Mouse (Mus musculus) erythroblast, embryonic 14.5 days (primary cell): ENCODE data around the gene 2310057M21Rik. TPM values are rescaled to one million over a fixed set of nuclear protein-coding genes. Genes with fewer than 3 reads are reported as not detected.

Experiments
- H3K27me3 ChIP-seq: 2 replicates; pipeline ENCODE4 v1.6.1; 2012; ENCODE audit warnings: inconsistent platforms; ENCODE audit not compliant: control insufficient read depth
- H3K36me3 ChIP-seq: 2 replicates; pipeline ENCODE4 v1.6.1; 2012; ENCODE audit warnings: mild to moderate bottlenecking, inconsistent platforms; ENCODE audit not compliant: control insufficient read depth
- H3K4me1 ChIP-seq: 2 replicates; pipeline ENCODE4 v1.6.1; 2012; ENCODE audit warnings: inconsistent platforms; ENCODE audit not compliant: control insufficient read depth
- H3K4me3 ChIP-seq: replicated peaks from 2 replicates; pipeline ENCODE3; 2012; ENCODE audit warnings: moderate library complexity, mild to moderate bottlenecking, inconsistent platforms
- H3K9me3 ChIP-seq: 2 replicates; pipeline ENCODE4 v1.6.1; 2012; ENCODE audit warnings: low read length, inconsistent platforms, mixed read lengths; ENCODE audit not compliant: control insufficient read depth
- GATA1 ChIP-seq: IDR thresholded peaks from 2 replicates; pipeline ENCODE4 v1.6.1; 2012; ENCODE audit warnings: low read length, inconsistent platforms, mixed read lengths
- TAL1 ChIP-seq: IDR thresholded peaks from 3 replicates; pipeline ENCODE4 v1.6.1; 2012; ENCODE audit warnings: low read length, inconsistent platforms, mixed read lengths
- polyA plus RNA-seq: library from polyadenylated mRNA; stranded (reverse); fragments of >175 nt; gene quantifications from 2 replicates; pipeline ENCODE4 v1.2.3, GENCODE M21; 2012

The 2310057M21Rik gene
- polyA plus RNA-seq, 1 experiment, result 1.8 TPM

- TF ChIP-seq TAL1, result no peak
- TF ChIP-seq GATA1, result no peak
- Histone ChIP-seq H3K9me3 (no peaks in the 10 kb centered on the region), H3K4me1 (peaks cover 29% of the 10 kb centered on the region)
Observed at GRCm38 (mm10) chr7:131371470-131371860, 8.9 kb upstream of the 2310057M21Rik start.

DNA sequence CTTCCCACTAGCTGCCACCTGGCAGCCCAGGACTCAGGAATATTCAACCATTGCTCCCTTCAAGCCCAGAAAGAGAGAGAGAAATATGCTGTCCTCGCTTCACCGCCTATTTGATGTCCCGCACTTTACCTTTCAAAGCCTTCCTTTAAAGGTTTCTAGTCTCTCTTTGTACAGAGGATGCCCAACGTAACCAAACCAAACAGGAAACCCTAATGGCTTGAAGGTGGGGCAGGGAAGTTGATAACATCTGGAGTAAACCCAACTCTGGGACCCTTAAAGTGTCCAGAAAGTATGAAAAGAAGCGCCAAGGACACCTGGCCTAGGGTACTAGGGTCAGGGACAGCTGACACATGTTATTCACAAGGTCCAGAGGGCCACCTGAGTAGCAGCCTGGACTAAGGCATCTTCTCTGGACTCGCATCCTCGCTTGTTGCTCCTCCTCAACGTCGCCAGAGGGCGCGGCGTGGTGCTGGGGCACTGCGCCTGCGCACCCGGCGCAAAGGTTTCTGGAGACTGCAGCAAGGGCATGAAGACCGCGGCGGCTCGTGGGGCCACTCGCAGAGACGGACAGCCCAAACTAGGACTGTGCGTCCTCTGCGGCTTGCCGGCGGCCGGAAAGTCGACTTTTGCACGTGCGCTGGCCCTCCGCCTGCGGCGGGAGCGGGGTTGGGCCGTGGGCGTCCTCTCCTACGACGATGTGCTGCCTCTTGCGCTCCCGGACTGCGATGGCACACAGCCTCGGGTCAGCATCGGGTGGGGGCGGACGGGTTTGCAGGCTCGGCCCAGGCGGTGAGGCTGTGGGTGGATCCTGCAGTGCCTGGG is 8.3 kb upstream of the 2310057M21Rik start, which contains the start of gene Pstk:
Gene Pstk, plus strand, starts transcription at position 494 of the 822 bp plus-strand sequence.
- peaks cover 14% of the 10 kb centered on the region for H3K27me3 ChIP-seq
- TF ChIP-seq TAL1 (no peak), GATA1 (no peak)
- peak within 1 kb of the TSS; percentile 83 for H3K4me3 ChIP-seq
- peaks cover 29% of the 10 kb centered on the region for H3K4me1 ChIP-seq
- peaks cover 10% of the 10 kb centered on the region for H3K36me3 ChIP-seq
- no peaks in the 10 kb centered on the region for H3K9me3 ChIP-seq

More at GRCm38 (mm10) chr7:131371470-131371860, 8.9 kb upstream of the 2310057M21Rik start:
- peaks cover 12% of the 10 kb centered on the region for H3K27me3 ChIP-seq
- H3K4me3 ChIP-seq, result peak overlapping the region; percentile 83
- peaks cover 10% of the 10 kb centered on the region for H3K36me3 ChIP-seq

DNA sequence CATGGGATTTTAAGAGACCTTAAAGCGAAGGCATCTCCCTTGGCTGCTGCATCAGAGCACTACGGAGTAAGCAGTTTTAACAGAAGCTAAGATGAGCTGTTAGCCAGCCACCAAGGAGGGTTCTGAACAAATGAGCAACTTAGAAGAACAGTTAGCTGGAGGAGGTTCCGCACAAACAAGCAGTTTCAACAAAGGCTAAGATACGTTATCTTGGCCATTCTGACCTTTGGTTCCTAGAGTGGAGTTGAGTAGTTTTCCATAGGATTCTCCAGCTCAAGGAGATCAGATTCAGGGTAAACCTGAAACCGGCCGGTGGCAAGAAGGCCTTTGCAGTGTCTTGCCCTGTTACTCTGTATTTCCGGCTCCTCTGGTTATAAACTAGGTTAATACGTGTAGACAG is 1.6 kb upstream of the 2310057M21Rik start:
- Histone ChIP-seq H3K9me3 (no peaks in the 10 kb centered on the region), H3K27me3 (peaks cover 12% of the 10 kb centered on the region), H3K4me1 (peaks cover 32% of the 10 kb centered on the region), H3K4me3 (no peak overlapping the region), H3K36me3 (peaks cover 17% of the 10 kb centered on the region)
- TF ChIP-seq GATA1 (no peak), TAL1 (no peak)

- peaks cover 32% of the 10 kb centered on the region for H3K4me1 ChIP-seq
- H3K9me3 ChIP-seq, result no peaks in the 10 kb centered on the region
- peak overlapping the region; percentile 88 for H3K4me3 ChIP-seq
- TF ChIP-seq GATA1, result no peak
- TF ChIP-seq TAL1, result no peak
- peaks cover 36% of the 10 kb centered on the region for H3K36me3 ChIP-seq
- peaks cover 7% of the 10 kb centered on the region for H3K27me3 ChIP-seq
Observed at GRCm38 (mm10) chr7:131362269-131362614, 317 bp downstream of the 2310057M21Rik start.

- Histone ChIP-seq H3K27me3 (no peaks in the 10 kb centered on the region), H3K36me3 (peaks cover 85% of the 10 kb centered on the region), H3K4me3 (no peak overlapping the region), H3K9me3 (no peaks in the 10 kb centered on the region), H3K4me1 (peaks cover 3% of the 10 kb centered on the region)
- TF ChIP-seq GATA1 (no peak), TAL1 (no peak)
Observed at GRCm38 (mm10) chr7:131356105-131356504, 6.5 kb downstream of the 2310057M21Rik start.

GRCm38 (mm10) chr7:131345856-131346541 is 16.6 kb downstream of the 2310057M21Rik start:
- Histone ChIP-seq H3K4me3 (no peak overlapping the region), H3K9me3 (no peaks in the 10 kb centered on the region), H3K27me3 (no peaks in the 10 kb centered on the region), H3K4me1 (no peaks in the 10 kb centered on the region), H3K36me3 (peaks cover 85% of the 10 kb centered on the region)
- TF ChIP-seq GATA1 (no peak), TAL1 (no peak)

DNA sequence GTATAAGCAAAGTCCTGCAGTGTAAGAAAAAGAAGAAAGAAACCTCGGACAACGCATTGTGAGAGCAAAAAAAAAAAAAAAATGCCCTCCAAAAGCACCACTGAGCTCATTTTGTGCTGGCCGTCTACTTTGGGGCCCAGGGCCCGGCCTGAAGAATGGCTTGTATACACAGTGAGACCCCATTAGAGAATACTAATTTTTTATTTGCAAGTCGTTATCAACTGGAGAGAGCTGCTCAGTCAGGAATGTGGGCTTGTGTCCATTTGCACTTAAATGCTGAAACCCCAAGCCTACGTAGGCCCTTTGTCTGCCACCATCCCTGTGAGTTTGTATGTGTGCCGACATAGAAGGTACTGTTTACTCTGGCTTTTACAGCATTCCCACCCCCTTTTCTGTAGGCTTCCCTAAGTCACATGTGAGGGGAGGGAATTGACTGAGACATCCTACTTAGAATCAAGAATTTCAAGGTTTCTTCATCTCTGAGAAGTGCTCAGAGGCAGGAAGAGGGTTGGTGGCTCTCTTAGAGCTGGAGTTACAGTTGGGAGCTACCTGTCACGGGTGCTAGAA is 25.0 kb downstream of the 2310057M21Rik start:
- no peaks in the 10 kb centered on the region for H3K4me1 ChIP-seq
- no peak overlapping the region for H3K4me3 ChIP-seq
- TF ChIP-seq TAL1, result no peak
- H3K36me3 ChIP-seq, result peaks cover 44% of the 10 kb centered on the region
- H3K27me3 ChIP-seq, result no peaks in the 10 kb centered on the region
- H3K9me3 ChIP-seq, result no peaks in the 10 kb centered on the region

GRCm38 (mm10) chr7:131333564-131333963 is 29.0 kb downstream of the 2310057M21Rik start, which contains the start of gene Fam24a:
Gene Fam24a, plus strand, starts transcription at chr7:131333864.
- Histone ChIP-seq H3K9me3 (no peaks in the 10 kb centered on the region), H3K4me1 (no peaks in the 10 kb centered on the region), H3K27me3 (no peaks in the 10 kb centered on the region), H3K36me3 (peaks cover 7% of the 10 kb centered on the region), H3K4me3 (no peak within 1 kb of the TSS)
- no peak for TF ChIP-seq TAL1
- TF ChIP-seq GATA1, result no peak

DNA sequence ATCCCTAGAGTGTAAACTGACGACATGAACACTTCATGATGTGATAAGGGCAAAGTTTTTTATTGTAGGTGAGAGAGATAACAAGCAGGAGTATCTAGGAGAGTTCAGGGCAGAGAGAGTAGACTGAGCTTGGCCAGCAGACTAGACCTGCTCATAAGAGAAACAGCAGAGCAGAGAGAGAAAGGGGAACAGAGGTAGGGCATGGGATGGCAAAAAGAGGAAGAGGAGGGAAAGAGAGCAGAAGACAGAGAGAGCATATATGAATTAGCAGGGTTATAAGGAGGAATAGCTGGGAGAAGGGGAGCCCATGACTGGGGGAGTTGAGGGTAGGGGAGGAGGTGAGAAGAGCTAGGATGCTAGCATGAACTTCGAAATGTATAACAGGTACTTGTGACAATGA is 30.9 kb downstream of the 2310057M21Rik start:
- Histone ChIP-seq H3K9me3 (no peaks in the 10 kb centered on the region), H3K4me1 (no peaks in the 10 kb centered on the region), H3K4me3 (no peak overlapping the region), H3K27me3 (no peaks in the 10 kb centered on the region), H3K36me3 (no peaks in the 10 kb centered on the region)
- TF ChIP-seq GATA1 (no peak), TAL1 (no peak)
